ENCODE assay signal across 8 mouse cellular contexts in the genomic region with DNA sequence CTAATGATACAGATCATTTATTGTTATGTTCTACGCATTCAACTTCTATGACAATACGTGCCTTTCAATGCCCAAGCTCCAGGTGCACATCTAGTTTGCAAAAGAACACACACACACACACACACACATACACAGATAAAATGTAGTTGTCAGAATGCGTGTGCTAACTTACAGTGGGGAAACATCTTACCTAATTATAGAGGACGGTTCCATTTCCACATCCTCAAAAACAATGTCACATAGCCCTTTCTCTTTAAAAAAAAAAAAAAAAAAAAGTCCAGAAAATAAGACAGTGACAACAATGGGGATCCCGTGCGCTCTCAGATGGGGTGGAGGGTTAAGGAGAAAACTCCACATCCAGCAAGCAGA. TPM values are rescaled to one million over a fixed set of nuclear protein-coding genes. Genes with fewer than 3 reads are reported as not detected.
DNase-seq lines count a peak whose midpoint lies in the region; ATAC-seq and TF ChIP-seq lines count a peak whose summit lies in the region.

No protein-coding gene starts in this region.

- no peak for ATAC-seq in forebrain, embryonic 16.5 days
- peak; percentile 58 for ATAC-seq in megakaryocyte, adult 5-6 weeks (ENCODE audit: poor library complexity, severe bottlenecking)

- peak overlapping the region; percentile 99 for H3K4me3 ChIP-seq in gastrocnemius, adult 2 months
- H3K4me3 ChIP-seq in E14TG2a.4 (replicated peaks; ENCODE audit: low read length) = peak overlapping the region; percentile 91
- H3K4me3 ChIP-seq in forebrain, embryonic 16.5 days (replicated peaks; ENCODE audit: low read length) = peak overlapping the region; percentile 93

- H3K4me1 ChIP-seq in E14TG2a.4 (replicated peaks; ENCODE audit: low read depth, low read length) = peaks cover 33% of the 10 kb centered on the region
- H3K4me1 ChIP-seq in forebrain, embryonic 16.5 days (replicated peaks; ENCODE audit: control insufficient read depth, insufficient read depth, low read length) = peaks cover 24% of the 10 kb centered on the region

- peak overlapping the region; percentile 99 for H3K27ac ChIP-seq in gastrocnemius, adult 2 months
- peak overlapping the region; percentile 98 for H3K27ac ChIP-seq in forebrain, embryonic 16.5 days (ENCODE audit: low read length)

- 0% methylated on average over 6 of the region's 6 CpGs for WGBS in forebrain, embryonic 16.5 days

- peak overlapping the region; percentile 65 for H3K4me2 ChIP-seq in forebrain, embryonic 16.5 days (ENCODE audit: low read length)

- no peaks in the 10 kb centered on the region for H3K36me3 ChIP-seq in E14TG2a.4 (ENCODE audit: insufficient read depth, low read length)
- H3K36me3 ChIP-seq in forebrain, embryonic 16.5 days (ENCODE audit: control insufficient read depth, insufficient read depth) = no peaks in the 10 kb centered on the region

- intact Hi-C loops in gastrocnemius, adult 2 months (cut with DNase I) = loop anchor here (2.0 to 5.0 kb wide), 2 partner anchors 48 to 149 kb away; a partner anchor contains a TSS

- DNase-seq in gastrocnemius, adult 2 months = no peak
- no peak for DNase-seq in gastrocnemius, postnatal 25 days
- no peak for DNase-seq in ovary, postnatal 36 days (ENCODE audit: low spot score)
- no peak for DNase-seq in urinary bladder, postnatal 14 days (ENCODE audit: low spot score)
- no peak for DNase-seq in layer of hippocampus, postnatal 14 days (ENCODE audit: low spot score in 2 of 2)

- no peaks in the 10 kb centered on the region for H3K27me3 ChIP-seq in E14TG2a.4 (ENCODE audit: insufficient read depth, low read length)
- H3K27me3 ChIP-seq in forebrain, embryonic 16.5 days (replicated peaks; ENCODE audit: control insufficient read depth, insufficient read depth, low read length) = no peaks in the 10 kb centered on the region

- H3K9me3 ChIP-seq in E14TG2a.4 (ENCODE audit: low read length) = no peaks in the 10 kb centered on the region
- H3K9me3 ChIP-seq in forebrain, embryonic 16.5 days (ENCODE audit: control insufficient read depth, low read length) = no peaks in the 10 kb centered on the region

- H3K9ac ChIP-seq in forebrain, embryonic 16.5 days (replicated peaks; ENCODE audit: low read depth, low read length) = peak overlapping the region; percentile 93

- TF ChIP-seq CTCF in gastrocnemius, adult 2 months (IDR thresholded peaks at IDR 0.05) = no peak
- no peak for TF ChIP-seq CTCF in E14TG2a.4 (conservative IDR thresholded peaks at IDR 0.05; ENCODE audit: low read length)

RNA-seq across cellular contexts. Expression of a gene that starts 1.2 kb away (rescaled TPM):
- total RNA-seq in gastrocnemius, adult 2 months (2021) = 10 to 100 TPM; 56.5 to 60.7 TPM
- total RNA-seq in gastrocnemius, postnatal 25 days (2021) = 10 to 100 TPM; 44.1 to 45.7 TPM
- polyA plus RNA-seq in forebrain, embryonic 16.5 days (2015; fragmentation: Nextera tagmentation; extraction: Ambion mirVana) = 107 and 108 TPM in 2 replicates
- total RNA-seq in megakaryocyte, adult 5-6 weeks (2015) = 33.1 and 36.4 TPM in 2 replicates
- total RNA-seq in megakaryocyte, adult 5-6 weeks (2017) = 49.4 and 50.1 TPM in 2 replicates
- total RNA-seq in layer of hippocampus, postnatal 14 days (2021) = 10 to 100 TPM; 96.5 to 99.6 TPM

RNA-seq across cellular contexts. Expression of a gene that starts 48.1 kb away (rescaled TPM):
- 10 to 100 TPM; 30.6 to 42.4 TPM for total RNA-seq in gastrocnemius, adult 2 months (2021)
- 10 to 100 TPM; 31.5 to 34.1 TPM for total RNA-seq in gastrocnemius, postnatal 25 days (2021)
- polyA plus RNA-seq in forebrain, embryonic 16.5 days (2015; fragmentation: Nextera tagmentation; extraction: Ambion mirVana) = 22.4 and 26.0 TPM in 2 replicates
- total RNA-seq in megakaryocyte, adult 5-6 weeks (2015) = 5.4 and 5.5 TPM in 2 replicates
- total RNA-seq in megakaryocyte, adult 5-6 weeks (2017) = 8.9 and 9.7 TPM in 2 replicates
- total RNA-seq in layer of hippocampus, postnatal 14 days (2021) = 10 to 100 TPM; 31.9 to 32.2 TPM
